Mouse (Mus musculus) liver, postnatal 0 days (tissue): Measurements from ENCODE around the gene Mnd1. TPM values are rescaled to one million over a fixed set of nuclear protein-coding genes. Genes with fewer than 3 reads are reported as not detected.

Experiments
- ATAC-seq: fragments of 200-750 bp; cut with Nextera tagmentation; 2 replicates; pipeline ENCODE4 v1.8.0; 2017; ENCODE audit warnings: mild to moderate bottlenecking, moderate library complexity
- DNase-seq: peaks from one replicate; pipeline ENCODE4 v3.0.0-alpha.2; 2016
- H3K27ac ChIP-seq: fragments of 300-500 bp; sonication (generic); 2 replicates; pipeline ENCODE4 v1.5.1; 2014; ENCODE audit warnings: antibody characterized with exemption, moderate library complexity, mild to moderate bottlenecking, low read depth
- H3K27me3 ChIP-seq: fragments of 300-500 bp; sonication (generic); 2 replicates; pipeline ENCODE4 v1.6.1; 2014; ENCODE audit warnings: low read length, control low read depth, mixed read lengths; ENCODE audit not compliant: insufficient read depth
- H3K36me3 ChIP-seq: fragments of 300-500 bp; sonication (generic); replicated peaks from 2 replicates; pipeline ENCODE4 v1.6.1; 2014; ENCODE audit warnings: mild to moderate bottlenecking, control low read depth, low read length, moderate library complexity, mixed read lengths; ENCODE audit not compliant: insufficient read depth
- H3K4me1 ChIP-seq: fragments of 300-500 bp; sonication (generic); 2 replicates; pipeline ENCODE4 v1.6.1; 2014; ENCODE audit warnings: antibody characterized with exemption, mild to moderate bottlenecking, control low read depth; ENCODE audit not compliant: insufficient read depth
- H3K4me2 ChIP-seq: fragments of 300-500 bp; sonication (generic); 2 replicates; pipeline ENCODE4 v1.6.1; 2014; ENCODE audit warnings: low read depth, mild to moderate bottlenecking, low read length, moderate library complexity, mixed read lengths
- H3K4me3 ChIP-seq: fragments of 300-500 bp; sonication (generic); 2 replicates; pipeline ENCODE4 v1.5.1; 2014; ENCODE audit warnings: low read depth, low read length
- H3K9ac ChIP-seq: fragments of 300-500 bp; sonication (generic); replicated peaks from 2 replicates; pipeline ENCODE4 v1.6.1; 2014; ENCODE audit warnings: mild to moderate bottlenecking, moderate library complexity
- H3K9me3 ChIP-seq: fragments of 300-500 bp; sonication (generic); 2 replicates; pipeline ENCODE4 v1.6.1; 2016; ENCODE audit warnings: mild to moderate bottlenecking, control low read depth, low read length, mixed read lengths
- CTCF ChIP-seq: sonication (generic); IDR thresholded peaks from 2 replicates; pipeline ENCODE4 v1.5.1; 2016; ENCODE audit warnings: antibody characterized with exemption, low read depth
- EP300 ChIP-seq: IDR thresholded peaks from 2 replicates; pipeline ENCODE4 v1.6.1; 2016; ENCODE audit warnings: antibody characterized with exemption, low read depth, mild to moderate bottlenecking
- WGBS: fragments of 180-500 bp; shearing (Covaris S2); extraction: QIAGEN DNeasy Blood & Tissue Kit; methylation state at CpG from one replicate; pipeline ENCODE4 v1.1.7; 2014; ENCODE audit not compliant: insufficient replicate concordance; 5-methylcytosine and 5-hydroxymethylcytosine counted together
- polyA plus RNA-seq: library from polyadenylated mRNA; unstranded; fragments of >200 nt; fragmentation: Nextera tagmentation; extraction: Ambion mirVana; gene quantifications from 2 replicates; pipeline ENCODE4 v1.2.1, GENCODE M21; 2015

Mnd1 gene
- polyA plus RNA-seq, 1 experiment from 2014 or later, result 8.3 TPM

DNA sequence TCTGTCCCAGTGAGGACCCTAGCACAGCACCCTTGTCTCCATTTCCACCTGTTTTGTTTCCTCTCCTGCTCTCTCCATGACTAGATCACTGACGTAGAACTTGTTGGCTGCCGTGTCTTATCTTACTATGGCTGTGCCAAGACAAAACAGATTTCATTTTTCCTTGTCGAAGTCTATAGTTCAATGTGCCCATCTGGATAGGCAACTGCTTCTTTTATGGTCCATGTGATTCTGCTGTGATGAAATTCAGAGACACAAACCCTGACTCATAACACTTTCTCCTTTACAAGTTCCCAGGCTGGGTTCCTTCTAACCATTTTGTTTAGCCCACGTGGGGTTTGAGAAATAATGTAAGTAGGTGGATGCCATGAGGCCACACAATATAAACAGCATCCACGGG, 10.5 kb upstream of the Mnd1 start:
- no peak overlapping the region for H3K4me2 ChIP-seq
- H3K4me1 ChIP-seq, result no peaks in the 10 kb centered on the region

DNA sequence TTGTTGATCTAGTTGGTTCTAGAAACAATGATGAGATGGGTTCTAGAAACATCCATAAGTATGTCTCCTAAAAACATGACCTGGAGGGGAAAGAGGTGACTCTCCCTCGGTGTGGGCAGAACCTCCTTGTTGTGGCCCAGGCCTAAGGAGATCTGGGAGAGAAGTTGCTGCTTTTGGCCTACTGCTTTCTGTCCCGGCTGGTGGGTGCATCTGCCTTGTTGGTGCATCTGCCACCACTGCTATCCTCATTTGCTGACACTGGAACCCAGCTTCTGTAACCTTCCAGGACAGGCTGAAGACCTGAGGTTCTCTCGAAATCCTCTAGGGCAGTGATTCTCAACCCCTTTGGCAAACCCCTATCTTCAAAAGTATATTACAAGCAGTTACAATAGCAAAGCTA, 9.8 kb upstream of the Mnd1 start:
- H3K9ac ChIP-seq, result no peak overlapping the region
- H3K9me3 ChIP-seq, result no peaks in the 10 kb centered on the region
- H3K27me3 ChIP-seq, result no peaks in the 10 kb centered on the region
- no peak overlapping the region for H3K27ac ChIP-seq
- DNase-seq (no peak), ATAC-seq (no peak)
- no peak overlapping the region for H3K4me2 ChIP-seq
- H3K4me3 ChIP-seq, result no peak overlapping the region
- TF ChIP-seq EP300 (no peak), CTCF (no peak)
- peaks cover 6% of the 10 kb centered on the region; the same call in 1 of the 2 replicates for H3K36me3 ChIP-seq
- WGBS, result 86% methylated on average over 3 of the region's 3 CpGs
- H3K4me1 ChIP-seq, result no peaks in the 10 kb centered on the region

More for the DNA sequence above, 10.5 kb upstream of the Mnd1 start:
- H3K36me3 ChIP-seq, result peaks cover 6% of the 10 kb centered on the region; the same call in 1 of the 2 replicates
- no peak for TF ChIP-seq CTCF
- no peak for TF ChIP-seq EP300
- no peak overlapping the region for H3K27ac ChIP-seq
- H3K27me3 ChIP-seq, result no peaks in the 10 kb centered on the region
- H3K9me3 ChIP-seq, result no peaks in the 10 kb centered on the region
- ATAC-seq, result no peak
- no peak overlapping the region for H3K4me3 ChIP-seq
- 74% methylated on average over 5 of the region's 5 CpGs for WGBS
- H3K9ac ChIP-seq, result no peak overlapping the region
- DNase-seq, result no peak

DNA sequence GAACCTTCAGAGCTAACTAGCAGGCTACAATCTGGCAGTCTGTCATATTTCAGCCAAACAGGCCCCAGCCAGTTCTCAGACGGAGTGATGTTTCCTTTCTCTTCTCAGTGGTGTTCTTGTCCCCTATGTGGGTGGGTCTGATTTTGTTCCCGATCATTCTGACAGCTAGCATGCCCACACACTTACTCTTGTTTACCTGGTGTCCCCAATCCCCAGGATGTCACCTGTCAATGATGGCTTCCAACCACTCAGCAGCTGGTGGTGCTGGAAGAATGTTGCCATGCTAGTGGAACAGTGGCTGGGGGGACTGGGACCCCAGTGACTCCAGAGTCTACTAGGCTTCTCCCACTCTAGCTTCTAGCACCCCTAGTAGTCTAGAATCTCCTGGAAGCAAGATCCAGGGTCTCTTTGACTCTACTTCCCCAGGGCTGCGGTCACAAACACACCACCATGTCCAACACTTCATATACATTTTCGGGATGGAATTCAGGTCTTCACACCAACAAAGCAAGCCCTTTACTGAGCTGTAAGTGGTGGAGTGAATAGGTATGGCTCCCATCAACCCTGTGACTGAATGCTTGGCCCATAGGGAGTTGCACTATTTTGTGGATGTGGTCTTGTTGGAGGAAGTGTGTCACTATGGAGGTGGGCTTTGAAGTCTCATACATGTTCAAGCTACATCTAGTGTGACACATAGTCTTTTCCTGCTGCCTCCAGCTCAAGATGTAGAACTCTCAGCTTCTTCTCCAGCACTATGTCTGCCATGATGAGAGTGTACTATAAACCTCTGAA, 2.2 kb upstream of the Mnd1 start:
- Histone ChIP-seq H3K9me3 (no peaks in the 10 kb centered on the region), H3K27ac (no peak overlapping the region), H3K36me3 (0 out of 2 replicates have a peak, but pooled peaks cover 2% of the 10 kb centered on the region), H3K4me3 (no peak overlapping the region), H3K4me1 (peaks cover 8% of the 10 kb centered on the region), H3K27me3 (no peaks in the 10 kb centered on the region), H3K9ac (no peak overlapping the region), H3K4me2 (no peak overlapping the region)
- ATAC-seq (no peak), DNase-seq (no peak)
- TF ChIP-seq EP300 (no peak), CTCF (no peak)
- 84% methylated on average over 4 of the region's 4 CpGs for WGBS

DNA sequence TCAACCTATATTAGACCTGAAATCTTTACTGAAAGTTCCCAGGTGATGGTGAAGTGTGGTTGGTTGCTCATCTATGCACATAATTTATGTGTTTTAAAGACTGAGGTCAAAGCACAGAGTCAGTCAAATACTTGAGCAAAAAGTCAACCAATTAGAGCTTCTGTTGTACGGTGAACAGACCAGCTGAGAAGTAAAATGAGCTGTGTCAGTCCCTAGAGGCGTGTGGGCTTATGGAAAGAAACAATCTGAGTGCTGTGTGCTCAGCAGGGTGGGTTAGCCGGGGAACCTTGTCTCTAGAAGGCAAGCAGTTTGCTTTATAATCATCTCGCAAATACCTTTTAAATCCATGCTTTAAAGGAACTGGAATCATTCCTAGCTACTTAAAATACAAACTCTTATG, 1.4 kb upstream of the Mnd1 start:
- Histone ChIP-seq H3K4me2 (no peak overlapping the region), H3K4me1 (peaks cover 8% of the 10 kb centered on the region), H3K9ac (no peak overlapping the region), H3K9me3 (no peaks in the 10 kb centered on the region), H3K27ac (no peak overlapping the region), H3K36me3 (0 out of 2 replicates have a peak, but pooled peaks cover 2% of the 10 kb centered on the region), H3K4me3 (no peak overlapping the region), H3K27me3 (no peaks in the 10 kb centered on the region)
- no peak for DNase-seq
- WGBS, result 78% methylated on average over 4 of the region's 4 CpGs
- TF ChIP-seq EP300 (no peak), CTCF (no peak)
- no peak for ATAC-seq

DNA sequence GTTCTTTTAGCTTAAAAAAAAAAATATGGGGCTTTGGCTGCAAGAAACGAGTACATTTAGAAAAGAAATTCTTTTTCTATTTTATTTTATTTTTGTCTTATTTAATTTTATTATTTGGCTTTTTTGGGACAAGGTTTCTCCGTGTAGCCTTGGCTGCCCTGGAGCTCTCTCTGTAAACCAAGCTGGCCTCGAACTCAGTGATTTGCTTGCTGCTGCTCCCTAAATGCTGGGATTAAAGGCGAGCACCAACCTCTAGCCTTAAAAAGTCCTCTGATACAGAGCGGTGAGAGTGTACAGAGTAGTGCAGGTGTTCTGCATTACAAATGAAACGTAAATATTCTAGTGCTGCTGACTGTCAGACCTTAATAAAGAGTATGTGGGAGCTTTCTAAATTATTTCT, 519 bp upstream of the Mnd1 start:
- Histone ChIP-seq H3K27ac (no peak overlapping the region), H3K9ac (no peak overlapping the region), H3K27me3 (no peaks in the 10 kb centered on the region), H3K4me2 (peak overlapping the region; percentile 97), H3K9me3 (no peaks in the 10 kb centered on the region), H3K4me3 (peak overlapping the region; percentile 62), H3K4me1 (peaks cover 8% of the 10 kb centered on the region), H3K36me3 (0 out of 2 replicates have a peak, but pooled peaks cover 2% of the 10 kb centered on the region)
- DNase-seq (no peak), ATAC-seq (no peak)
- WGBS, result 56% methylated on average over 6 of the region's 6 CpGs
- TF ChIP-seq CTCF, result no peak
- TF ChIP-seq EP300, result no peak

DNA sequence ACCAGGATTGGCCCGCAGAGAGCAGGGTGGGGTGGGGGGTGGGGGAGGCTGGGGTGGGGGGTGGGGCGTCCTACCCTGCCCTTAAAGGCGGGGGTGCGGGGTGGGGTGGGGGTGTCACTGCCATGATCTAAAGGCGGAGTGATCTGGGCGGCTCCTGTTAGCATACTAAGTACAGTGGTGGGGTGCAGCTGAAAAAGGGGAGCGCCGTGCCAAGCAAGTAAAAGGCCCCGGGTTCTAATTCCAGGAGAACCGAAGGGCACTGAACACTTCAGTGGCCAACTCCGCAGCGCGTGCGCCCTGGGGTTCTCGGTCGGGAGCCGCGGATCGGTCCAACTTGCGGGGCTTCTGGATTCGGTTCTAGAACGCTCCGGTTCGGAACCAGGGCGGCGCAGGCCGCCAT, 440 bp downstream of the Mnd1 start:
- ATAC-seq, result peak; percentile 65
- TF ChIP-seq CTCF, result no peak
- H3K27me3 ChIP-seq, result no peaks in the 10 kb centered on the region
- H3K9me3 ChIP-seq, result no peaks in the 10 kb centered on the region
- H3K27ac ChIP-seq, result peak overlapping the region; percentile 81
- peak overlapping the region; percentile 62 for H3K4me3 ChIP-seq
- no peak for DNase-seq
- peak overlapping the region; percentile 75 for H3K9ac ChIP-seq
- 0 out of 2 replicates have a peak, but pooled peaks cover 2% of the 10 kb centered on the region for H3K36me3 ChIP-seq
- H3K4me1 ChIP-seq, result peaks cover 8% of the 10 kb centered on the region
- H3K4me2 ChIP-seq, result peak overlapping the region; percentile 97
- WGBS, result 1% methylated on average over 27 of the region's 27 CpGs
